16 mouse cellular contexts compared by ENCODE assay signal in genomic region chr7:25151009-25151408, GRCm38 (mm10). TPM values are rescaled to one million over a fixed set of nuclear protein-coding genes. Genes with fewer than 3 reads are reported as not detected.
DNase-seq lines count a peak whose midpoint lies in the region; ATAC-seq and TF ChIP-seq lines count a peak whose summit lies in the region.
"Had no signal": no experiment of that assay in that cellular context is flagged by ENCODE, and none has a peak within 500 bp of the region (broad histone marks: within the 10 kb centered on the region; RNA-seq: fewer than 3 reads in every experiment).

No protein-coding gene starts in this region.

- peak overlapping the region; percentile 81 for H3K27ac ChIP-seq in forebrain, embryonic 10.5 days
- H3K27ac ChIP-seq in hindbrain, postnatal 0 days: 0 out of 2 replicates have a peak overlapping the region, but pooled peaks have one; percentile 71
- no peak overlapping the region for H3K27ac ChIP-seq in lung, postnatal 0 days (ENCODE audit: low read length)

- H3K36me3 ChIP-seq in forebrain, embryonic 10.5 days (replicated peaks): no peaks in the 10 kb centered on the region
- H3K36me3 ChIP-seq in hindbrain, postnatal 0 days (ENCODE audit: insufficient read depth, low read length): no peaks in the 10 kb centered on the region
- H3K36me3 ChIP-seq in lung, postnatal 0 days (ENCODE audit: insufficient read depth, low read length): no peaks in the 10 kb centered on the region

- peaks cover 69% of the 10 kb centered on the region for H3K4me1 ChIP-seq in forebrain, embryonic 10.5 days
- H3K4me1 ChIP-seq in hindbrain, postnatal 0 days (ENCODE audit: insufficient read depth, low read length): peaks cover 27% of the 10 kb centered on the region
- no peaks in the 10 kb centered on the region for H3K4me1 ChIP-seq in lung, postnatal 0 days (ENCODE audit: insufficient read depth, low read depth, low read length)

- H3K27me3 ChIP-seq in forebrain, embryonic 10.5 days (ENCODE audit: poor library complexity, severe bottlenecking): peaks cover 87% of the 10 kb centered on the region
- no peaks in the 10 kb centered on the region for H3K27me3 ChIP-seq in hindbrain, postnatal 0 days (ENCODE audit: insufficient read depth, low read length)
- peaks cover 6% of the 10 kb centered on the region; the same call in 1 of the 2 replicates for H3K27me3 ChIP-seq in lung, postnatal 0 days (replicated peaks; ENCODE audit: insufficient read depth, low read length)

- H3K9ac ChIP-seq in hindbrain, postnatal 0 days (replicated peaks; ENCODE audit: low read length): peak overlapping the region; percentile 28; the same call in 1 of the 2 replicates
- no peak overlapping the region for H3K9ac ChIP-seq in lung, postnatal 0 days (replicated peaks; ENCODE audit: low read depth)

- H3K4me3 ChIP-seq in forebrain, embryonic 10.5 days: peak overlapping the region; percentile 35
- no peak overlapping the region for H3K4me3 ChIP-seq in hindbrain, postnatal 0 days (ENCODE audit: low read length)
- H3K4me3 ChIP-seq in lung, postnatal 0 days (ENCODE audit: low read depth, low read length): no peak overlapping the region
- H3K4me3 ChIP-seq: erythroblast, embryonic 14.5 days; myocyte had no signal

- ATAC-seq in hindbrain, postnatal 0 days: no peak
- no peak for ATAC-seq in lung, postnatal 0 days

- no peak for TF ChIP-seq EP300 in lung, postnatal 0 days (IDR thresholded peaks at IDR 0.05)

- H3K4me2 ChIP-seq in hindbrain, postnatal 0 days (ENCODE audit: low read depth, low read length): peak overlapping the region; percentile 33; the same call in 1 of the 2 replicates
- H3K4me2 ChIP-seq in lung, postnatal 0 days (replicated peaks; ENCODE audit: low read depth, low read length): no peak overlapping the region

- TF ChIP-seq CTCF in hindbrain, postnatal 0 days (IDR thresholded peaks at IDR 0.05; ENCODE audit: low read depth): no peak
- no peak for TF ChIP-seq CTCF in lung, postnatal 0 days (IDR thresholded peaks at IDR 0.05)

- no peaks in the 10 kb centered on the region for H3K9me3 ChIP-seq in forebrain, embryonic 10.5 days
- no peaks in the 10 kb centered on the region for H3K9me3 ChIP-seq in hindbrain, postnatal 0 days (ENCODE audit: low read length)
- H3K9me3 ChIP-seq in lung, postnatal 0 days (ENCODE audit: low read length): no peaks in the 10 kb centered on the region

- peak; percentile 90 for DNase-seq in embryo, embryonic 10.5 days (ENCODE audit: low spot score)
- DNase-seq in forebrain, embryonic 10.5 days (ENCODE audit: extremely low spot score, low spot score): peak; percentile 53
- no peak for DNase-seq in hindbrain, postnatal 0 days (ENCODE audit: low spot score)
- DNase-seq in neural tube, embryonic 10.5 days (ENCODE audit: extremely low spot score, low spot score): peak; percentile 79
- no peak for DNase-seq in cerebellum, adult 11-12 months
- DNase-seq in lung, postnatal 0 days (ENCODE audit: low spot score): no peak
- no peak for DNase-seq in urinary bladder, postnatal 14 days (ENCODE audit: low spot score)
- DNase-seq in spleen, postnatal 10 days (ENCODE audit: low spot score in 2 of 2): no peak
- DNase-seq: adrenal gland, adult 8-10 months; cerebellum, adult 11 months; heart, adult 11 months; kidney, adult 18-20 months; lung, adult 2 months; thymus, postnatal 14 days had no signal

- WGBS in forebrain, embryonic 10.5 days: 2% methylated on average over 7 of the region's 7 CpGs
- 2% methylated on average over 5 of the region's 7 CpGs for WGBS in hindbrain, postnatal 0 days
- WGBS in lung, postnatal 0 days: 5% methylated on average over 7 of the region's 7 CpGs

RNA-seq across cellular contexts. Expression of gene Pou2f2, which starts 28.5 kb away (rescaled TPM):
- polyA plus RNA-seq in forebrain, embryonic 10.5 days (2016; fragmentation: Nextera tagmentation; extraction: Ambion mirVana): 5.5 and 7.0 TPM in 2 replicates
- total RNA-seq in hindbrain, postnatal 0 days (2014; rRNA removed): 3.9 and 4.7 TPM in 2 replicates
- 14.4 and 20.2 TPM in 2 replicates for polyA plus RNA-seq in hindbrain, postnatal 0 days (2015; fragmentation: Nextera tagmentation; extraction: Ambion mirVana)
- 0.98 and 1.4 TPM in 2 replicates for polyA plus RNA-seq in lung, postnatal 0 days (2015; fragmentation: Nextera tagmentation; extraction: Ambion mirVana)

Comparison
In these comparisons a context has a peak if more than half of its experiments do, and no peak if none do; other contexts are left out.
1. DNase-seq: peak in embryo, embryonic 10.5 days (single experiment), forebrain, embryonic 10.5 days (single experiment) and neural tube, embryonic 10.5 days (single experiment); none in hindbrain, postnatal 0 days (single experiment), cerebellum, adult 11-12 months (single experiment), lung, postnatal 0 days (single experiment), urinary bladder, postnatal 14 days (single experiment) and spleen, postnatal 10 days (0 of 2).